Mouse (Mus musculus) thymus, adult 2 months (tissue): ENCODE data around the gene Myom1. TPM values are rescaled to one million over a fixed set of nuclear protein-coding genes. Genes with fewer than 3 reads are reported as not detected.

ENCODE experiments used
- DNase-seq: peaks from one replicate; pipeline ENCODE4 v3.0.0; 2021
- H3K27ac ChIP-seq: fragments of 200-500 bp; 2 replicates; pipeline ENCODE4 v1.5.1; 2012; ENCODE audit warnings: low read length, control low read depth; ENCODE audit not compliant: control insufficient read depth, insufficient read depth
- H3K27me3 ChIP-seq: fragments of 200-500 bp; 2 replicates; pipeline ENCODE4 v1.6.1; 2012; ENCODE audit warnings: mild to moderate bottlenecking, low read length, moderate library complexity, mixed read lengths; ENCODE audit not compliant: control insufficient read depth, insufficient read depth
- H3K36me3 ChIP-seq: fragments of 200-500 bp; 2 replicates; pipeline ENCODE4 v1.6.1; 2012; ENCODE audit warnings: mild to moderate bottlenecking, low read length, moderate library complexity; ENCODE audit not compliant: control insufficient read depth, insufficient read depth
- H3K4me1 ChIP-seq: fragments of 200-500 bp; replicated peaks from 2 replicates; pipeline ENCODE4 v1.6.1; 2012; ENCODE audit warnings: low read length; ENCODE audit not compliant: control insufficient read depth, insufficient read depth
- H3K4me3 ChIP-seq: fragments of 200-500 bp; 2 replicates; pipeline ENCODE4 v1.5.1; 2012; ENCODE audit warnings: mild to moderate bottlenecking, low read length, control low read depth, moderate library complexity; ENCODE audit not compliant: control insufficient read depth, insufficient read depth
- CTCF ChIP-seq: fragments of 200-500 bp; IDR thresholded peaks from 2 replicates; pipeline ENCODE4 v1.5.1; 2012; ENCODE audit warnings: mild to moderate bottlenecking, control low read depth, low read length, moderate library complexity, borderline replicate concordance; ENCODE audit not compliant: control insufficient read depth, poor library complexity, insufficient read depth; ENCODE audit errors: extremely low read depth
- POLR2A ChIP-seq: fragments of 200-500 bp; IDR thresholded peaks from 2 replicates; pipeline ENCODE4 v1.6.1; 2012; ENCODE audit warnings: mild to moderate bottlenecking, low read length, control low read depth, moderate library complexity; ENCODE audit not compliant: control insufficient read depth, poor library complexity, insufficient read depth; ENCODE audit errors: extremely low read depth
- WGBS: fragments of 180-500 bp; shearing (Covaris S2); methylation state at CpG from one replicate; pipeline ENCODE4 v1.1.7; 2018; 5-methylcytosine and 5-hydroxymethylcytosine counted together
- polyA plus RNA-seq: library from polyadenylated mRNA; depleted of rRNA; stranded (reverse); fragments of >200 nt; gene quantifications from 2 replicates; pipeline ENCODE4 v1.2.3, GENCODE M21; 2012

The Myom1 gene
- polyA plus RNA-seq, 1 experiment, result 6.8 TPM

DNA sequence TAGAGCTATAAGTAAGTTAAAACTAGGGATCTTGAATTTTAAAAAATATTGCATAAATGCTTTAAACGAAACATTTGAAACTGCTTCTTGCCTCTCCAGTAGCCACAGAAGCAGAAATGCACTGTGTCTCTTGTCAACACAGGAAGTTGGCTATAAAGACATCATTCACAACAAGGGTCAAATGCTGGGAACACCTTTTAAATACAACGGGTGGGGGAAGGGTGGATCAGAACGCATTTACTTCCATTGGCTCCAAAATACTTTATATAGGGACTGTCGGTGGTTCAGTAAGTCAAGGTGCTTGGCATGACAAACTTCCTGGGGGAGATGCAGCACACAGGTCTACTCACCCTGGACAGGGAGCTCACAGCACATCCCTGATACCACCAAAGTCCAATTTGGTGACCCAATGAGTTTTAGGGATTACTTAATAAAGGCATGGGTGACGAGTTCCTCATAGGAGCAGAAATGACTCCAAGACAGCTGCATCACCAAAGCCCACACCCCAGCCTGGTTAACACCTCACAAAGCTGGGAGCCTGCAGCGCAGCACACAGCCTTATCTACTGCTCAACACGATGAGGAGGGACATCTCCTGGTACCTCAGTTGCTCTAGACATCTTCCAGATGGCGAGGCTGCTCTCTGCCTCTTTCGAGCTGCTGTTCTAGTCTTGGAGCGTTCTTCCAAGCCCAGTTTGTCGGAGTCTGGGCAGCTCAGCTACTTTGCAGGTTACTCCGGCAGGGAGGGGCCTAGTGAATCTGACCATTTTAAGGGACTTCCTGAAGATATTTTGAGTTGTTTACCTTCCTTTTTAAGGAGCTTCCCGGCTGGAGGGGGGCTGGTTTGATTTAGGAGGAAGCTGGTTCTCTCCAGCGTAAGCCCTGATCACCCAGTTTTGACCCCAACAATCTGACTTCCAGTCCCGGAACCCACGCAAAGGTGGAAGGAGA, 134.2 kb downstream of the Myom1 start:
- no peaks in the 10 kb centered on the region for H3K27me3 ChIP-seq

DNA sequence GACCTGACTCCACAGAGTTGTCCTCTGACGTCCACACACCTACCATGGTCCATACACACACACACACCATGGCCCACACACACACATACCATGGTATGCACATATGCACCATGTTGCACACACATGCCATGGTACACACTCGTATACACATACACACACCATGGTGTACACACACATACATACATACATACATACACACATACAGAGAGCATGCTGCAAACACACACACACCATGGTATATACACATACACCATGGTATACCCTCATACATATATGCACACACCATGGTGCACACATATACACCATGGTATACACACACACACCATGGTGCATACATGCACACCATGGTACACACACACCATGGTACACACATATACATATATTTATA, 134.9 kb downstream of the Myom1 start:
- Histone ChIP-seq H3K27me3 (no peaks in the 10 kb centered on the region), H3K4me1 (no peaks in the 10 kb centered on the region), H3K36me3 (no peaks in the 10 kb centered on the region), H3K27ac (no peak overlapping the region), H3K4me3 (no peak overlapping the region)
- 100% methylated on average over 2 of the region's 2 CpGs for WGBS
- DNase-seq, result no peak
- TF ChIP-seq POLR2A, result no peak
- TF ChIP-seq CTCF, result no peak

More for the DNA sequence above, 134.2 kb downstream of the Myom1 start:
- Histone ChIP-seq H3K36me3 (no peaks in the 10 kb centered on the region), H3K27ac (no peak overlapping the region), H3K4me1 (no peaks in the 10 kb centered on the region), H3K4me3 (no peak overlapping the region)
- TF ChIP-seq CTCF, result no peak
- TF ChIP-seq POLR2A, result no peak
- DNase-seq, result no peak
- WGBS, result 91% methylated on average over 16 of the region's 16 CpGs

DNA sequence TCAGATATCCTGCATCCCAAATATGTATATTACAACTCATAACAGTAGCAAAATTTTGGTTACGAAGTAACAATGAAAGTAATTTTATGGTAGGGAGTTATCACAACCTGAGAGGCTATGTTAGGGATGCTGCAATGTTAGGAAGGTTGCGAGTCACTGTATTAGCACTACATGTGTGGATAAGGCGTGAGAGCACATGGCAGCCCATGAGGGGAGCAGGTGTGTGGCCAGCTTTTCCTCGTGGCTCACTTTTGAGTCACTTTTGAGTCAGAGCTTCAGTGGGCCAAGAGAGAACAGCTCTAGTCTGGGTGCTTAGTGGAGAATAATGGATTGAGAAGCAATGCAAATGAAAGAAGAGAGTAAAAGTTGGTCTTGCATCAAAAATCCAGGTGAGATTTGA, 139.6 kb downstream of the Myom1 start:
- Histone ChIP-seq H3K36me3 (no peaks in the 10 kb centered on the region), H3K4me3 (no peak overlapping the region), H3K4me1 (no peaks in the 10 kb centered on the region), H3K27ac (no peak overlapping the region), H3K27me3 (no peaks in the 10 kb centered on the region)
- TF ChIP-seq POLR2A (no peak), CTCF (no peak)
- WGBS, result 82% methylated on average over 4 of the region's 4 CpGs
- DNase-seq, result no peak

DNA sequence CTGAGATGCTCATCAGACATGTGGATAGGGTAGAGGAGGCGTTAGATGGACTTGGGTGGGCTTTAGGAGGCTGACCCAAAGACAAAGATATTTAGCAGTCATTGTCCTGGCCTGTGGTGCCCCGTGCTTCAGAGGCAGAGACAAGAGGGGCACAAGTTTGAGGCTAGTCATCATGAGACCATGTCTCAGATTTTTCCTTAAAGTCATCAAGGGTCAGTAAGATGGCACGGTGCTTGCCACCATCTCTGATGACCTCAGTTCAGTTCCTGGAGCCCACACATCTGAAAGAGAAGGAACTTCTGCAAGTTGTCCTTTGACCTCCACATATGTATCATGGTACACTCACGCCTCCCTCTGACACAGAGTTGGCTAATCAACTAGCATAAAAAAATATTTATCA, 140.7 kb downstream of the Myom1 start:
- TF ChIP-seq POLR2A, result no peak
- no peak for TF ChIP-seq CTCF
- Histone ChIP-seq H3K27me3 (no peaks in the 10 kb centered on the region), H3K27ac (no peak overlapping the region), H3K4me1 (no peaks in the 10 kb centered on the region), H3K4me3 (no peak overlapping the region), H3K36me3 (no peaks in the 10 kb centered on the region)
- 91% methylated on average over 4 of the region's 4 CpGs for WGBS
- no peak for DNase-seq

DNA sequence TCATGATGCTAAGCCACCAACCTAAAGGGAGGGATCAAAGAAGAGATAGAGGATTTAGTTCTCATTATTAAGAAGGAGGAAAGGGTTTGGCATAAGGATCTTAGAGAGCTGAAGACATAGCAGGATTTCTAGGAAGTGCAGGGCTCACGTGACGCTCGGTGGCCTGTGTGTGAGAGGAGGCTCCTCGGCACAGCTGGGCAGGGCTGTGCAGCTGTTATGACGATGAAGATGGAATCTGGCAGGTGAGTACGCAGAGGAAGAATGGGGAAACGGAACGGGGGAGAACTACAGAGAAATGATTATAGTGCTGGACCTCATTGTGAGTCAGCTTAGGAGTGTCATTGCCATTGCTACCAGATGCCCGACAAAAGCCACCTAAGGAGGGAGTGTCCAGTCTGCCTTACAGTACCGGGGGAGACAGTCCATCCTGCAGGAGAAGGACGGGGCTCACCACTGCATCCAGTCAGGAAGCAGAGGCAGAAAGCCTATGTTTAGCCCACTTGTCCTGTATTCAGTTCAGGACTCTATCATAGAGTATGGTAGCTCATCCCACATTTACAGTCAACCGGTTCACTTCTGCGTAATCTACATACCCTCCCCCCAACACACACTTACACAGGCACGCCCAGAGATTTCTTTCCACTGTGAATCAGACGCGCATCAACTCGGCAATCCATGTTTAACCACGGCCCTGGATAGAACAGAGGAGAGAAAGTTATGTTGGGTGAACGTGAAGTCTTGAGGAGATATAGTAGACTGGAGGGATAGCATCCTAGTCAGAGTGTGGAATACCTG, 142.1 kb downstream of the Myom1 start:
- no peak overlapping the region for H3K4me3 ChIP-seq
- 93% methylated on average over 19 of the region's 19 CpGs for WGBS
- no peaks in the 10 kb centered on the region for H3K36me3 ChIP-seq
- TF ChIP-seq CTCF (no peak), POLR2A (no peak)
- no peak overlapping the region for H3K27ac ChIP-seq
- DNase-seq, result no peak
- no peaks in the 10 kb centered on the region for H3K27me3 ChIP-seq
- no peaks in the 10 kb centered on the region for H3K4me1 ChIP-seq

DNA sequence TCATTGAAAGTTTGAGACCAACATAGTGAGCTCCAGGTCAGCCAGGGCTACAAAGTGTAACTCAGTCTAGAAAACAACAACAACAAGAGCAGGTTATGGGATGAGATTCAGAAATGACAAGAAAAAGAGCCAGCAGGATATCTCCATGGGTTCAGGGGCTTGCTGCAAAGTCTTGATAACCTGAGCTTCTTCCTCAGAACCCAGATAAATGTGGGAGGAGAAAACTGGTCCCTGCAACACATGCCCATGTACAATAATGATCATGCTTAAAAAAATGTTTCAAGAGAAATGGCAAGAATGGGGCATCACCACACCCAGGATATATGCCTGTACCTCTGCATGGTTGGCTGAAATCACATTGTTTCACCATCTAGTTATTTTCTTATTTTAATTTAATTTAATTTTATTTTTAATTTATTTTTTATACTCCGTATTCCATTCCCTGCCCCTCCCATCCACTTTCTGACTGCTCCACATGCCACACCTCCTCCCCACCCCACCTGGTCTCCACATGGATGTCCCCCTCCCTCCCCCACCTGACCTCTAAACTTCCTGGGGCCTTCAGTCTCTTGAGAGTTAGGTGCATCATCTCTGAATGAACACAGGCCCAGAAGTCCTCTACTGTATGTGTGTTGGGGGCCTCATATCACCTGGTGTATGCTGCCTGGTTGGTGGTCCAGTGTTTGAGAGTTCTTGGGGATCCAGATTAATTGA, 143.0 kb downstream of the Myom1 start:
- H3K4me1 ChIP-seq, result no peaks in the 10 kb centered on the region
- no peak overlapping the region for H3K27ac ChIP-seq
- DNase-seq, result no peak
- no peak overlapping the region for H3K4me3 ChIP-seq
- TF ChIP-seq POLR2A, result no peak
- TF ChIP-seq CTCF, result no peak
- H3K36me3 ChIP-seq, result no peaks in the 10 kb centered on the region
- H3K27me3 ChIP-seq, result no peaks in the 10 kb centered on the region
- WGBS, result 100% methylated on average over 1 of the region's 1 CpGs
